Mouse (Mus musculus) limb, embryonic 15.5 days (tissue): ENCODE results near the gene Eef1akmt2. TPM values are rescaled to one million over a fixed set of nuclear protein-coding genes. Genes with fewer than 3 reads are reported as not detected.

ENCODE experiments used
- ATAC-seq: fragments of 200-750 bp; cut with Nextera tagmentation; 2 replicates; pipeline ENCODE4 v1.8.0; 2017; ENCODE audit warnings: low read depth, moderate TSS enrichment; ENCODE audit not compliant: insufficient number of reproducible peaks, low FRiP score, low TSS enrichment
- H3K27ac ChIP-seq: fragments of 300-500 bp; sonication (generic); 2 replicates; pipeline ENCODE4 v1.5.1; 2015; ENCODE audit warnings: moderate library complexity, mild to moderate bottlenecking, inconsistent platforms
- H3K27me3 ChIP-seq: fragments of 300-500 bp; sonication (generic); 2 replicates; pipeline ENCODE4 v1.6.1; 2015; ENCODE audit warnings: inconsistent platforms
- H3K36me3 ChIP-seq: fragments of 300-500 bp; sonication (generic); 2 replicates; pipeline ENCODE4 v1.6.1; 2015; ENCODE audit warnings: inconsistent platforms
- H3K4me1 ChIP-seq: fragments of 300-500 bp; sonication (generic); 2 replicates; pipeline ENCODE4 v1.6.1; 2015; ENCODE audit warnings: inconsistent platforms
- H3K4me2 ChIP-seq: fragments of 300-500 bp; sonication (generic); 2 replicates; pipeline ENCODE4 v1.6.1; 2015; ENCODE audit warnings: mild to moderate bottlenecking, inconsistent platforms
- H3K4me3 ChIP-seq: fragments of 300-500 bp; sonication (generic); 2 replicates; pipeline ENCODE4 v1.5.1; 2015; ENCODE audit warnings: mild to moderate bottlenecking, inconsistent platforms
- H3K9ac ChIP-seq: fragments of 300-500 bp; sonication (generic); 2 replicates; pipeline ENCODE4 v1.6.1; 2015; ENCODE audit warnings: inconsistent platforms
- H3K9me3 ChIP-seq: fragments of 300-500 bp; sonication (generic); 2 replicates; pipeline ENCODE4 v1.6.1; 2016; ENCODE audit warnings: inconsistent platforms
- WGBS: fragments of 180-500 bp; shearing (Covaris S2); methylation state at CpG from one replicate; pipeline ENCODE4 v1.1.7; 2015; 5-methylcytosine and 5-hydroxymethylcytosine counted together
- polyA plus RNA-seq: library from polyadenylated mRNA; unstranded; fragments of >200 nt; fragmentation: Nextera tagmentation; extraction: Ambion mirVana; gene quantifications from 2 replicates; pipeline ENCODE4 v1.2.1, GENCODE M21; 2015

Eef1akmt2 gene
- polyA plus RNA-seq, 1 experiment from 2014 or later = 65.9 TPM

DNA sequence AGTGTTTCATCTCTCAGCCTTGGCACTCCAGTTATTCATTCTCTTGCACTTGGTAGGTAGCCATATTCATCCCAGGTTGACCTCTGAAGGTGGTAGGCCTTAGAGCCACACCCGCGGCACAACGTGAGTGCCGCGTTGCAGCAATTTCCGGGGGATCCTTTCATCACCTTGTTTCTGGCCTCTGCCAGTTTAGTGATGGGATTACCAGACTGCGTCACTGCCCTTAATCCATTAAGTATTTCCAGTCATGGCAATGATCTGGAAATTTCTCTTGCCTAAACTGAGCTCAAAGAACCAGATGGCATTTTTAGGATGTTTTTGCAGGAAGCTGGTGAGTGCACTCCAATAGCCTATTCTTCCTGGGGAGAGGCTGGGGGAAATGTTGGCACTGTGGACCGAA is 37.2 kb upstream of the Eef1akmt2 start:
- Histone ChIP-seq H3K4me3 (no peak overlapping the region), H3K9ac (no peak overlapping the region), H3K4me1 (no peaks in the 10 kb centered on the region), H3K4me2 (no peak overlapping the region), H3K36me3 (peaks cover 4% of the 10 kb centered on the region; the same call in 1 of the 2 replicates), H3K27me3 (no peaks in the 10 kb centered on the region), H3K9me3 (no peaks in the 10 kb centered on the region), H3K27ac (no peak overlapping the region)
- ATAC-seq = no peak
- WGBS = 78% methylated on average over 8 of the region's 8 CpGs

DNA sequence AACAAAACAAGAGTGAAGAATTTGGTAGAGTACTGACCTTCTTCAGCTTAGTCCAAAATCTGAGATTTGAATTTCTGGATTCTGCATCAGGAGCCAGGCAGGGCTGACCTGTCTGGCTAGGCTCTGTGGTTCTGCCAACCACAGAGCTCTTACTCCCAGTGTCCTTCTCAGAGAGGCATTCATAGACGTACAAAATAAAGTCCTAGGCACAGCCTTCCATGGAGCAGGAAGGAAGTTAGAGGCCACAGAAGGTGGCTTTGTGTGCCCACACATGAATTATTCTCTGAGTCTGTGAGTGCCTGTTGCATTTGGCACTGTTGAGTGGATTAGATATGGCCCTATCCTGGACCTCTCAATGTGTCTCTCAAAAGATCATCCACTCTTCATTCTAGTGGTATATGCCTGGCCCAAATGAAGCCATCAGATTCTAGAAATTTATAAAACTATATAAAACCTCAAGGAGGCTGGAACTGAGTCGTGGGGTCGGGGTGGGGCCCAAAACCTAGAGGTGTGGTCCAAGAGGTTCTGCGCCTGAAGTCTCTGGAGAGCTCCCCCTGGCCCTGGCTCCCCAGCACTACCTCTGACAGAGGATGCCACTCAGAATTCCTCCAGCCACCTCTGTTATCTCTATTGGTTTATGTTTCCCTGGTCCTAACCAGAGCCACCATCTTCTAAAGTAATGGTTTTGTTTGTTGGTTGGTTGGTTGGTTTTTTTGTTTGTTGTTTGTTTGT is 36.2 kb upstream of the Eef1akmt2 start:
- Histone ChIP-seq H3K4me2 (no peak overlapping the region), H3K27ac (no peak overlapping the region), H3K27me3 (no peaks in the 10 kb centered on the region), H3K9me3 (no peaks in the 10 kb centered on the region), H3K9ac (no peak overlapping the region), H3K4me3 (no peak overlapping the region), H3K36me3 (peaks cover 14% of the 10 kb centered on the region), H3K4me1 (no peaks in the 10 kb centered on the region)
- no peak for ATAC-seq
- WGBS = 66% methylated on average over 4 of the region's 4 CpGs

GRCm38 (mm10) chr7:132888052-132888451 is 35.6 kb upstream of the Eef1akmt2 start:
- Histone ChIP-seq H3K27me3 (no peaks in the 10 kb centered on the region), H3K27ac (no peak overlapping the region), H3K36me3 (peaks cover 21% of the 10 kb centered on the region), H3K4me2 (no peak overlapping the region), H3K9me3 (no peaks in the 10 kb centered on the region), H3K9ac (no peak overlapping the region), H3K4me1 (no peaks in the 10 kb centered on the region), H3K4me3 (no peak overlapping the region)
- WGBS = 62% methylated on average over 3 of the region's 3 CpGs
- ATAC-seq = no peak

GRCm38 (mm10) chr7:132887019-132887804 is 34.7 kb upstream of the Eef1akmt2 start:
- H3K36me3 ChIP-seq = peaks cover 29% of the 10 kb centered on the region
- H3K4me1 ChIP-seq = no peaks in the 10 kb centered on the region
- no peak overlapping the region for H3K9ac ChIP-seq
- H3K27ac ChIP-seq = peak overlapping the region; percentile 22; the same call in 1 of the 2 replicates
- no peaks in the 10 kb centered on the region for H3K9me3 ChIP-seq
- H3K4me2 ChIP-seq = no peak overlapping the region
- ATAC-seq = no peak
- H3K4me3 ChIP-seq = no peak overlapping the region
- H3K27me3 ChIP-seq = no peaks in the 10 kb centered on the region
- WGBS = 67% methylated on average over 7 of the region's 7 CpGs

GRCm38 (mm10) chr7:132884031-132884430 is 31.6 kb upstream of the Eef1akmt2 start:
- Histone ChIP-seq H3K4me3 (no peak overlapping the region), H3K27ac (no peak overlapping the region), H3K27me3 (no peaks in the 10 kb centered on the region), H3K4me1 (no peaks in the 10 kb centered on the region), H3K9me3 (no peaks in the 10 kb centered on the region), H3K4me2 (no peak overlapping the region), H3K9ac (no peak overlapping the region), H3K36me3 (peaks cover 58% of the 10 kb centered on the region)
- 91% methylated on average over 7 of the region's 7 CpGs for WGBS
- ATAC-seq = no peak

DNA sequence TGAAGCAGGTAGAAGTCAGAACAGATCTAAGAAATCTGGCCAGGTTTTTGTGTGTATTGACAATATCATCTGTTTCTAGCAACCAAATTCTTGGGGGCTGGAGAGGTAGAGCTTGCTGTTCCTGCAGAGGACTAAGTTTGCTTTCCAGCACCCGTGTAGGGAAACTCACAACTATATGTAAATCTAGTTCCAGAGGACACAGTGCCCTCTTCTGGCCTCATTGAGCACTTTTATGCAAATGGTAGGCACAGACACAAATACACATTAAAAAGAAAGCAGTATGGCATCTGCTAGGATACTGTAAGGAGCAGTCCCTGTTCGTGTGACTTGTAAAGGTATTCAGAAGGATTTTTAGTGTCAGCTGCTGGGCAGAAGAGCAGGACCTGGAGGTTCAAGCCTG is 29.9 kb upstream of the Eef1akmt2 start:
- H3K4me3 ChIP-seq = no peak overlapping the region
- no peaks in the 10 kb centered on the region for H3K9me3 ChIP-seq
- 72% methylated on average over 2 of the region's 2 CpGs for WGBS
- no peak overlapping the region for H3K27ac ChIP-seq
- no peak for ATAC-seq
- H3K9ac ChIP-seq = no peak overlapping the region
- H3K4me1 ChIP-seq = no peaks in the 10 kb centered on the region
- H3K27me3 ChIP-seq = no peaks in the 10 kb centered on the region
- H3K4me2 ChIP-seq = no peak overlapping the region
- peaks cover 72% of the 10 kb centered on the region for H3K36me3 ChIP-seq

DNA sequence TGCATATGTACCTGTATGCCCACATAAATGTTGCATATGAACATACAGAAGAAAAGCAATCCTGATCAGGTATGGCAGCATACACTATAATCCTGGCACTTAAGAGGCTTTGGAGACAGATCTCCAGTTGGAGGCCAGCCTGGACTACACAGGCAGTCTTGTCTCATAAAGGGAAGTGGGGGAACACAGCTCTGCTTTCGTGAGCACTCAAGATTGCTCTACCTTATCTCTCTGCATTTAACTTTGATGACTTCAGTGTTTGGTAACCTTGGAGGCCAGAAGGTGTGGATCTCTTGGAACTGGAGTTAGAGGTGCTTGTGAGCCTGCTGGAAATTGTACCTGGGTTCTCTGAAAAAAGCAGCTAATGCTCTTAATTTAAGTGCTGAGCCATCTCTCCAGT is 27.8 kb upstream of the Eef1akmt2 start:
- Histone ChIP-seq H3K4me2 (no peak overlapping the region), H3K27me3 (no peaks in the 10 kb centered on the region), H3K9ac (no peak overlapping the region), H3K4me3 (no peak overlapping the region), H3K9me3 (no peaks in the 10 kb centered on the region), H3K4me1 (no peaks in the 10 kb centered on the region), H3K36me3 (peaks cover 90% of the 10 kb centered on the region), H3K27ac (no peak overlapping the region)
- ATAC-seq = no peak
- WGBS = 83% methylated on average over 1 of the region's 1 CpGs

DNA sequence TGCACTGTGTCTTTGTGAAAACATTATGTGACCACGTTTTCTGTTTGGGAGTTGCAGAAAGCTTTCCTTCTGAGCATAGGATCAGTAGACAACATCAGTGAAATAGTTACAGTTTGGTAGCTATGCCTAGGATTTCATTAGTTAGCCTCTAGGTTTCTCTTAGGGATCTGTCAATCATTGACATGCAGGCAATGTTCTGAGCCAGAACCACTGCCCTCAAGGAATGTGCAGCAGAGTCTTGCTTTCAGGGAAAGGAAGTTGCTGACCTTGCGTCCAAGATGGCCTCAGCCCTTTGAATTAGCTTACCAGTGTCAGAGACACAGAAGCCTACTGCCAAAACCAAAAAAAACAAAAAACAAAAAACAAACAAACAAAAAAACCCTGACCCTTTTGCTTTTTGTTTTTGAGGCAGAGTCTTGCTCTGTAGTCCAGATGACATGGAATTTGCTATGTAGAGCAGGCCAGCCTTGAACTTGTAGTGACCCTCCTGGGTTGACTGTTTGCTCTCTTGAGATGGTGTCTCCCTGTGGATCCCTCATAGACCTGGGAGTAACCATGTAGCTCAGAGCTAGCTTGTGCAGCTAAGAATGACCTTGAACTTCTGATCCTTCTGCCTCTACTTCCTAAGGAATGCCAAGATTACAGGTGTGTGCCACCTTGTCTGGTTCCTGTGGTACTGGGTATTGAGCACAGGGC is 23.1 kb upstream of the Eef1akmt2 start:
- H3K4me3 ChIP-seq = no peak overlapping the region
- no peaks in the 10 kb centered on the region for H3K9me3 ChIP-seq
- H3K4me2 ChIP-seq = no peak overlapping the region
- no peak overlapping the region for H3K9ac ChIP-seq
- H3K27ac ChIP-seq = no peak overlapping the region
- H3K4me1 ChIP-seq = no peaks in the 10 kb centered on the region
- H3K27me3 ChIP-seq = no peaks in the 10 kb centered on the region
- ATAC-seq = no peak
- peaks cover 91% of the 10 kb centered on the region for H3K36me3 ChIP-seq
- 92% methylated on average over 2 of the region's 2 CpGs for WGBS

GRCm38 (mm10) chr7:132873043-132873442 is 20.6 kb upstream of the Eef1akmt2 start:
- H3K36me3 ChIP-seq = peaks cover 88% of the 10 kb centered on the region
- no peaks in the 10 kb centered on the region for H3K27me3 ChIP-seq
- no peak overlapping the region for H3K4me2 ChIP-seq
- H3K4me3 ChIP-seq = no peak overlapping the region
- no peaks in the 10 kb centered on the region for H3K4me1 ChIP-seq
- no peak for ATAC-seq
- 93% methylated on average over 2 of the region's 2 CpGs for WGBS
- H3K9ac ChIP-seq = no peak overlapping the region
- H3K9me3 ChIP-seq = no peaks in the 10 kb centered on the region
- H3K27ac ChIP-seq = no peak overlapping the region

DNA sequence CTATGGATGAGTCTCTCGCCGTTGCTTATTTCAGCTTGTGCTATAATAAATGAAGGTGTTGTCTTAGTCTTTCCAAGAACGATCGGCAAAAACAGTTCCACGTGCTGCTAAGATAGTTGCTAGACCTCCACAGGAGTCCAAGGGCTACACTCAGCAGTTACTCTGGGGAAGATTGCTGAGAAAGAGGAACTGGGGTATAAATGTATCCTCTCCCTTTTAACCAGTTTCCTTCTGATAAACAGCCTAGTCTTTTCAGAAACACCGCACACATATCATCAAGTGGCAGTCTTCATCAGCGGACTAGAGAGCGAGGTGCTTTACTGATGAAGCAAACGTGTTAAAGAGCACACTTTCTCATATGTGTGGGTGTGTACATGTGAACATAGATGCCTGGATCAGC is 13.8 kb upstream of the Eef1akmt2 start:
- Histone ChIP-seq H3K4me2 (no peak overlapping the region), H3K9ac (no peak overlapping the region), H3K4me1 (peaks cover under 1% of the 10 kb centered on the region; the same call in 1 of the 2 replicates), H3K27ac (no peak overlapping the region), H3K4me3 (no peak overlapping the region), H3K36me3 (peaks cover 54% of the 10 kb centered on the region), H3K27me3 (no peaks in the 10 kb centered on the region), H3K9me3 (no peaks in the 10 kb centered on the region)
- WGBS = 92% methylated on average over 9 of the region's 9 CpGs
- no peak for ATAC-seq

GRCm38 (mm10) chr7:132859042-132859958 is 6.8 kb upstream of the Eef1akmt2 start, which contains the start of gene Abraxas2:
Gene Abraxas2 (plus strand): TSS chr7:132859225.
- 1% methylated on average over 52 of the region's 53 CpGs for WGBS
- Histone ChIP-seq H3K36me3 (no peaks in the 10 kb centered on the region), H3K27me3 (no peaks in the 10 kb centered on the region), H3K4me1 (peaks cover 12% of the 10 kb centered on the region; the same call in 1 of the 2 replicates), H3K27ac (peak within 1 kb of the TSS; percentile 85), H3K4me3 (peak within 1 kb of the TSS; percentile 87), H3K4me2 (peak within 1 kb of the TSS; percentile 69), H3K9ac (peak within 1 kb of the TSS; percentile 84), H3K9me3 (no peaks in the 10 kb centered on the region)
- peak; percentile 89 for ATAC-seq
